Mouse (Mus musculus) adrenal gland, postnatal 14 days (tissue): ENCODE results near the gene Phlpp1. TPM values are rescaled to one million over a fixed set of nuclear protein-coding genes. Genes with fewer than 3 reads are reported as not detected.

Experiments used
- DNase-seq: peaks from one replicate; pipeline ENCODE4 v3.0.0; 2021; ENCODE audit warnings: mixed read lengths
- total RNA-seq: library from RNA; stranded (reverse); gene quantifications from 2 replicates; pipeline ENCODE4 v1.2.3, GENCODE M21; 2021

Gene Phlpp1
- total RNA-seq, 1 experiment from 2014 or later, result 19.3 TPM

- DNase-seq, result peak; percentile 56
Observed at GRCm38 (mm10) chr1:106316641-106317304, 145.2 kb downstream of the Phlpp1 start.

GRCm38 (mm10) chr1:106318341-106318740, 146.8 kb downstream of the Phlpp1 start:
- no peak for DNase-seq

- DNase-seq, result no peak
Observed at GRCm38 (mm10) chr1:106320583-106320982, 149.0 kb downstream of the Phlpp1 start.

- no peak for DNase-seq
Observed at GRCm38 (mm10) chr1:106321432-106322126, 150.0 kb downstream of the Phlpp1 start.

GRCm38 (mm10) chr1:106326691-106327090, 155.1 kb downstream of the Phlpp1 start:
- peak; percentile 14 for DNase-seq

GRCm38 (mm10) chr1:106342100-106342499, 170.5 kb downstream of the Phlpp1 start:
- no peak for DNase-seq

GRCm38 (mm10) chr1:106345265-106345664, 173.7 kb downstream of the Phlpp1 start:
- no peak for DNase-seq

- no peak for DNase-seq
Observed at GRCm38 (mm10) chr1:106346776-106347175, 175.2 kb downstream of the Phlpp1 start.

- no peak for DNase-seq
Observed at GRCm38 (mm10) chr1:106349116-106349515, 177.6 kb downstream of the Phlpp1 start.

GRCm38 (mm10) chr1:106351512-106351911, 180.0 kb downstream of the Phlpp1 start:
- no peak for DNase-seq

- no peak for DNase-seq
Observed at GRCm38 (mm10) chr1:106352801-106353511, 181.4 kb downstream of the Phlpp1 start.

GRCm38 (mm10) chr1:106353993-106354392, 182.4 kb downstream of the Phlpp1 start:
- DNase-seq, result no peak

- no peak for DNase-seq
Observed at GRCm38 (mm10) chr1:106359474-106359873, 187.9 kb downstream of the Phlpp1 start.

GRCm38 (mm10) chr1:106362841-106363604, 191.5 kb downstream of the Phlpp1 start:
- DNase-seq, result no peak

- no peak for DNase-seq
Observed at GRCm38 (mm10) chr1:106369330-106369729, 197.8 kb downstream of the Phlpp1 start.

- DNase-seq, result no peak
Observed at GRCm38 (mm10) chr1:106372446-106372845, 200.9 kb downstream of the Phlpp1 start.

- DNase-seq, result no peak
Observed at GRCm38 (mm10) chr1:106373656-106374055, 202.1 kb downstream of the Phlpp1 start.

- DNase-seq, result peak; percentile 14
Observed at GRCm38 (mm10) chr1:106374274-106374673, 202.7 kb downstream of the Phlpp1 start.

- no peak for DNase-seq
Observed at GRCm38 (mm10) chr1:106374971-106375370, 203.4 kb downstream of the Phlpp1 start.

GRCm38 (mm10) chr1:106376003-106376402, 204.5 kb downstream of the Phlpp1 start:
- DNase-seq, result no peak

GRCm38 (mm10) chr1:106380465-106380864, 208.9 kb downstream of the Phlpp1 start:
- no peak for DNase-seq

- no peak for DNase-seq
Observed at GRCm38 (mm10) chr1:106386542-106386941, 215.0 kb downstream of the Phlpp1 start.
